Mouse (Mus musculus) mesoderm, embryonic 11.5 days (tissue): Measurements from ENCODE around the gene Dnah2.
A peak's percentile ranks its signal among the peaks of the same experiment; 100 is the strongest.

Source experiments
- DNase-seq: peaks from one replicate; pipeline ENCODE4 v3.0.0-alpha.2; 2012; ENCODE audit warnings: low read depth, low spot score

The Dnah2 gene

GRCm38 (mm10) chr11:69549060-69549656 lies at the start of gene Dnah2:
TSS of gene Dnah2 (minus strand) at chr11:69549110.
- DNase-seq = no peak

DNA sequence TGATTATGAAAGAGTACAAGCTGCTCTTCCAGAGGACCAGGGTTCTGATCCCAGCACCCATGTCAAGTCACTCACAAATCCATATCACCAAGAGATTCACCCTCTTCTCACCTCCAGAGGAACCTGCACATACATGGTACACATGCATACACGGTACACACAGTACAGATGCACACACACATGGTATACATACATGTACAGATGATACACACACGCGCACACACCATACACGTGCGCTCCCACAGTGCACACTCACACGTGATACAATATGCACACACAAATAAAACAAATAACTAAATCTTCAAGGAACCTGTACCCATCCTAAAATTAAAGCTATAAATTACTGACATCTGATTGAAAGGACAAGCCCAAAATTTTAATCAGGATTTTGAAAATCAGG lies 45.9 kb upstream of the Dnah2 start:
- no peak for DNase-seq

- no peak for DNase-seq
These were observed 43.9 kb upstream of the Dnah2 start for GRCm38 (mm10) chr11:69592799-69593198.

- DNase-seq = no peak
These were observed 43.2 kb upstream of the Dnah2 start for GRCm38 (mm10) chr11:69591899-69592637.

DNA sequence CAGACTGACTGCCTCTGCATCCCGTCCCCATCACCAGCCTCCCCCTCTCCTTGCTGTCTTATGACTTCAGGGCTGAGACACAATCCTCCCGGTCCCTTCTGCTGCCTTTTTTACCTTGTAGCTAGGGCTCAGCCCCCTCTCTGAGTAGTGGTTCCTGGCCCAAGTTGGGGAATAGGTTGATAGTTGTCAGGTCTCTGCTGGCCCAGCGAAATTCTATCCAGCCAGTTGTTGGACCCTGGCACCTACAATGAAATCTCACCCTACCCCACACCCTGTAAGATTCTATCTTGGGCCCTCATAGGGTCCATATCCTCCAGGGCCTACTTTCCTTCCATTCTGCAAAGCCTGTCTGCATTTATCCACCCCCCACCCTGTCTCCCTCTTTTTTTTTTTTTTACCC lies 42.5 kb upstream of the Dnah2 start:
- DNase-seq = no peak

DNA sequence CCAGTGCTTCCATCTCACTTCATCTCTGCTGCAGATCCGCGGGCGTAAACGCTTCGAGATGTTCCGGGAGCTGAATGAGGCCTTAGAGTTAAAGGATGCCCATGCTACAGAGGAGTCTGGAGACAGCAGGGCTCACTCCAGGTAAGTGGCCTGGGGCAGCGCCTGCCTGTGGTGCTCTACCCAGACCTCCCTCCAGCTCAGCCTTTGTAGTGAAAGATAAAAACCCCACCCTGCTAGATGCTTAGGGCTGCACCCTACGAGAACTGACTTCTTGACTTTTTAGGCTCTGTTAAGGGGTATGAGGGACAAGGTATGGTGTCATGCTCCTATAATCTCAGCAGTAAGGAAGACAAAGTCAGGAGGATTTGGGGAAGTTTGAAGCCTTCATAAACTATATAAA lies 41.7 kb upstream of the Dnah2 start:
- DNase-seq = no peak

GRCm38 (mm10) chr11:69589207-69589834 lies 40.4 kb upstream of the Dnah2 start:
- DNase-seq = no peak

- DNase-seq = no peak
These were observed 36.9 kb upstream of the Dnah2 start for GRCm38 (mm10) chr11:69585718-69586325.

- DNase-seq = no peak
These were observed 36.0 kb upstream of the Dnah2 start for GRCm38 (mm10) chr11:69584937-69585336.

DNA sequence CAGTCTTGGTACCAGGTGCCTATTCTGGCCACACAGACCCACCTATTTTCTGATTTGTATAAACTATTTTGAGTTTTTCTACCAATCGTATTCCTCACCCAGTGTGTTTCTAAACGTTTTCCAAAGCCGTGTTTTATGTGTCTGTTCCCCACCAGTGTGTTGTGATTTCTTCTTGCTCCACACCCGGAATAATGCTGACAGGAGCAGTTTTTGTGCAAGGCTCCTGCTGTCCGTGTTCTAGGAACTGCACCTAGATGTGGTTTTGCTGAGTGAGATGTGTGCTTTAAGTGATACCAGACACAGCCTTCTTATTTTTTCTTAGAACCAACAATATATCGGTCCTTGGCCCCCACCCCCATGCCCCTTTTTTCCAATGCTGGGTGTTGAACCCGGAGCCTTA lies 35.1 kb upstream of the Dnah2 start:
- DNase-seq = no peak

DNA sequence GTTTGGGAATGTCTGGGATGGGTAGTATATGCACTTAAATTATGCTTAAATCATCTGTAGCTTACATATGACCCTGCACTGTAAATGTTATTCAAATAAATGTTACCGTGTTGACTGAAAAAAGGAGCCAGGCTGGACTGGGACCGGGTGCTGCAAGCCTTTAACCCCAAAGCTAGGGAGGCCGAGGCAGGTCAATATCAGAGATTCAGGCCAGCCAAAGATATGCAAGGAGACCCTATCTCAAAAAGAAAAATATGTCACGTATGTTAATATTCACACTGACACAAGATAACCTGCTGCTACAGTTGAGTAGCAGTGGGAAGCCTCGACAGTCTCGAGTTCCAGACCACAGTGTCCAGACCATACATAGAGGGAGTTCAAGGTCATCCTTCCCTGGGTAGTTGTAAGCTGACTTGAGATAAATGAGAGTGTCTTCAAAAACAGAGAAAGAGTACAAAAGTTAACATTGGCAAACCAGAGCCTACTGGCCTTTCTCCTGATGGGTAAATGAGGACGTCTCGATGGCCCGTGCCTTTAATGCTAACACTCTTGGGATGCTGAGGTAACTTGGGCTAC lies 33.4 kb upstream of the Dnah2 start:
- no peak for DNase-seq

DNA sequence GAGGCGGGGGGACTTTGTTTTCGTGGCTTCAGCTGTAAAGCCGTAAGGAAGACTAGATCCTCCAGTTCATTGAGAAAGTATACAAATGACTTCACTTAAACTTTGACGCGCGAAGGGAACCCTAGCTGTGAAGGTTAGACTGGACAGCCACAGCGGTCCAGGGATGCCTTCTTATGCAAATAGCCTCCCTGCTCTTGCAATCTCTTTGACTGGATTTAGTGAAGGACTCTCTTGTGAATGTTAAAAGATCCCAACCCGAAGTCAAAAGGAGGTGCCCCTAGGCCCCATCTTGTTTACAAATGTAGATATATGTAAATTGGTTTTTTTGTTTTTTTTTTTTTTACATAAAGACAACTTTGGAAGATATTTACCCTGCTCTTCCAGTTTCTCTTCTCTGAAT lies 32.9 kb upstream of the Dnah2 start:
- no peak for DNase-seq

DNA sequence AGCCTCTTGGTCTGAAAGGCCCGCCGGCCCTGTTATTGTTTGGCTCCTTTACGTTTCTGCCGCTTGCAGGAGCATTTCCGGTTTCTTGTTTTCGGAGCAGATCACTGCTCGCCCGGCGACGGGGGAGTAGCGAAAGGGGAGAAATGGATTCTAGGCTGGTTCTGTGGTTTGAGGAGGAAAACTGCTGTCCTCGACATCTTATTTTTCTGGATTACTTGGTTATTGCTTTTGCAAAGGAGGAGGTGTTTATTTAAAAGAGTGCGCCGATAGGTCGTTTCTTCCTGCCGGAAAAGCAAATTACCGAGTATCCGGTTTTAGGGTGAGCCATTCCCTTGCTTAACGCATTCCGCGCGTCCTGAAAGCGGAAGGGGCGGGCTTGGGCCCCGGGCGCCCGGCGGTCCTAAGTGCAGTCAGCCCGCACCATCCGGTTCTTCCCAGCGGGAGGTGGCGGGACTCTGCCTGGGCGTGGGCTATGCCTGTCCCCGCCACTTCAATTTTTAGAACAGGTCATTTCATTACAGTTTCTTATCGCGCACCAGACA lies 32.3 kb upstream of the Dnah2 start:
- peak; percentile 95 for DNase-seq

- DNase-seq = no peak
These were observed 31.7 kb upstream of the Dnah2 start for GRCm38 (mm10) chr11:69580572-69581146.

DNA sequence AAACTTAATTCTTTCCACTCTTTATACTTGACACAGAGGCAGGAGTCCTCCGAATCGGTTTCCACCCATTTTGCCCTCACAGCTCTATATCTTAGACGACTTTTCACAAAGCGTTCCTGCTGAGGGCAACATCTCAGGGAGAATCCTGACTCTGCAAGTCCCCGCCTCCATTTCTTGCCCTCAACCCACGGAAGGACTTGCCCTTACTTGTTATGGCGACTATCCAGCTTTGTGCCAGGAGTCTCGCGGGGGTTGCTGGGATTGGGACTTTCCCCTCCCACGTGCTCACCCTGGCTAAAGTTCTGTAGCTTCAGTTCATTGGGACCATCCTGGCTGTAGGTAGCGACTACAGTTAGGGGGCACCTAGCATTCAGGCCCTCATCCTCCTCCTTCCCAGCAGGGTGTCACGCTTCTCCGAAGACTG lies 31.2 kb upstream of the Dnah2 start, which contains the start of the genes Wrap53 and Trp53:
TSS of gene Wrap53 (minus strand) at position 165 of the 424 bp plus-strand sequence.
TSS of gene Trp53 (plus strand) at position 269 of the 424 bp plus-strand sequence.
- DNase-seq = peak; percentile 95

GRCm38 (mm10) chr11:69579128-69580017 lies 30.5 kb upstream of the Dnah2 start:
- peak; percentile 99 for DNase-seq

GRCm38 (mm10) chr11:69578301-69578700 lies 29.4 kb upstream of the Dnah2 start:
- no peak for DNase-seq

DNA sequence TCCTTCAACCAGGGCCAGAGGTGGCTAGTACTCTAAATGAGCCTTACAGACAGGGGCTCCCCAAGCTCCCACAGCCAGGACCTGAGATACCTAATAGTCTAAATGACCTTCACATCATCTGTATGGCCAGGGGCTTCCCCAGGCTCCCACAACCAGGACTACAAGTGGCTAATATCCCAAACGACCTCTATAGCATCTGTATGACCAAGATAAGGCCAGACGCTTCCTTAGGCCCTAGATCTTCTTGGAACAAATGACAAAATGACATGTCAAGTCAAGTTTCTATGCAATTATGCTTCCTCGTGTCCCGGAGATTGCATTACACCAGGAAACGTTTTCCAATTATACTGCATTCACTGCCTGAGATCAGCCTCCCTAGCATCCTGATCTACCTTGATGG lies 27.4 kb upstream of the Dnah2 start:
- DNase-seq = no peak

- DNase-seq = peak; percentile 56
These were observed 26.3 kb upstream of the Dnah2 start for GRCm38 (mm10) chr11:69575220-69575619.

DNA sequence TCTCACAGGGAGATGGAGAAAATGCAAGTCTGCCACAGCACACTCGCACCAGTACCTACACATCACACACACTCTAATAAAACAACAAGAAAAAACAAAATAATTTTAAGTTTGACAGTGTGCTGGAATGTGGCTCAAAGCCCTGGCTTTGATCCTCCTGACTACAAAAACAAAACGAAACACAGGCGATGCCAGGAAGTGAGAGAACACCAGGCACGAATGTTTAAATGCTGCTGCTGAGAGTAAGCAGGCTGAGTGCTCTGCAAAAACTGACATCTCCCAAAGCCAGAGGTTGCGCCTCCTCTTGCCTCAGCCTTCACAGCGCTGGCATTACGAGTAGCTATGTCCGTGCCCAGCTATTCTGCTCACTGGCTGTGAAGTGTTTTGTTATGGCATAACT lies 16.2 kb upstream of the Dnah2 start:
- DNase-seq = no peak
